Mouse (Mus musculus) small intestine, adult 2 months (tissue): ENCODE measurements around the gene Scd4.
"Not testable (repeated sequence)": the region's sequence is repeated elsewhere in the genome, so short reads cannot be mapped to it uniquely, and the experiment has no call there.

Experiments
- CTCF ChIP-seq: fragments of 200-500 bp; IDR thresholded peaks from 2 replicates; pipeline ENCODE4 v1.5.1; 2012; ENCODE audit warnings: low read depth, mild to moderate bottlenecking, control low read depth, inconsistent platforms, low read length, moderate library complexity, mixed read lengths; ENCODE audit not compliant: insufficient replicate concordance, insufficient read length; ENCODE audit errors: extremely low read depth
- POLR2A ChIP-seq: fragments of 200-500 bp; IDR thresholded peaks from 2 replicates; pipeline ENCODE4 v1.6.1; 2012; ENCODE audit warnings: low read depth, mild to moderate bottlenecking, control low read depth, inconsistent platforms, low read length, moderate library complexity

- not testable (repeated sequence) for TF ChIP-seq CTCF, POLR2A
Measured at GRCm38 (mm10) chr19:44331128-44331527, 1.8 kb upstream of the Scd4 start.
